Mouse (Mus musculus) left cerebral cortex, postnatal 10 days (tissue): Measurements from ENCODE around the gene Cxcr5. TPM values are rescaled to one million over a fixed set of nuclear protein-coding genes. Genes with fewer than 3 reads are reported as not detected.
A peak's percentile ranks its signal among the peaks of the same experiment; 100 is the strongest.

ENCODE experiments used
- DNase-seq, 2 experiments: peaks; one replicate each; pipeline ENCODE4 v3.0.0; 2021 to 2022; ENCODE audit warnings: low spot score in 2 of 2, mixed read lengths in 1 of 2; ENCODE audit errors: extremely low spot score in 1 of 2
- intact Hi-C: fragments of 180-260 bp; cut with DNase I; formaldehyde crosslinking; loops from one replicate; pipeline ENCODE4 v1.15.1; 2025
- total RNA-seq, 2 experiments: library from RNA; stranded (reverse); gene quantifications; 2 replicates each; pipeline ENCODE4 v1.2.3; 2021

Cxcr5 gene
- total RNA-seq, result not detected

DNA sequence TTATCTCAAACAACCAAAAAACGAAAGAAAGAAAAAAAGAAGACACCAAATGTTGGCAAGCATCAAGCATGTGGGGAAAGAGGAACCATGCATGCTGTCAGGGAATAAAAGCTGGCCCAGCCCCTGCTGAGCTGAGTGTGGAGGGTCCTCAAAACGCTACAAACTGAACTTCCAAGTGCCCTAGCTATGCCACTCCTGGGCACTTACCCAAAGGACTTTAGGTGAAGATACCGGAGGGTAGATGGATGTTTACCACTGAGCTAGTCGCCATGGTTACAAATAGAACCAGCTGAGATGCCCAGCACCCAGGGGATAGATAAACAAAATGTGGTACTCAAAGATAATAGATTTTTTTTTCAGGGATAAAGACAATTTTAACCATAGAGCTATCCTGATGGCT, at the start of gene Cxcr5:
TSS of gene Cxcr5 (minus strand) at position 281 of the 400 bp plus-strand sequence.
- intact Hi-C loops, result no loop called here
- no peak for DNase-seq

DNA sequence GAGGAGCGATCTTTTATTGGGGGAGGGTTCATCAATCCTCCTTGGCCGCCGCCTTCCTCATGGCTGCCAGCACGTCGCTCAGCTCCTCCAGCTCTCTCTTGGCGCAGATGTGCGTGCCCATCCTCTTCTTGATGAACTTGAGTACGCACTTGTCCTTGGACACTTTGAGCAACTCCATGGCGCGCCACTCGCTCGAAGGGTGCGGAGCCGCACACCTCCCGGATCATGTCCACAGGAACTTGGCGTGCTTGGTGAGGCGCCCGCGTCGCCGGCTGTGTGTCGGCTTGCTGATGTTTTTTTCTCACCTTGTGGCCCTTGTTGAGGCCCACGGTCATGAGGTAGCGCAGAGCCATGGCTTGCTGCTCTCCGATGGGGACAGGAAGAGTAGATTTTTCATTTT, 48.7 kb upstream of the Cxcr5 start:
- intact Hi-C loops, result no loop called here
- no peak for DNase-seq

DNA sequence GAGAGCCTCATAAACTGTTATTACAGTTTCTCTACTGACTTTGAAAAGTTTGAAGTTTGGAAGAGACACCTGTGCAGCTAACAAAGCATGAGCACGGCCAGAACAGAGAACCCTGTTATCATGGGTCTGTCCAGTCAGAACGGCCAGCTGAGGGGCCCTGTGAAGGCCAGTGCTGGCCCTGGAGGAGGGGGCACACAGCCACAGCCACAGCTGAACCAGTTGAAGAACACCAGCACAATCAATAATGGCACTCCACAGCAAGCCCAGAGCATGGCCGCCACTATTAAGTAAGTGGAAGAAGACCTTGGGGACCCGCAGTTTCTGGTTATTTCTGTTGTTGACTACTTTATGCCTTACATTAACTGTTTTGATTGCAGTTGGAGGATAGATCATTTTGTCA, 45.6 kb upstream of the Cxcr5 start:
- no peak for DNase-seq
- intact Hi-C loops, result no loop called here

DNA sequence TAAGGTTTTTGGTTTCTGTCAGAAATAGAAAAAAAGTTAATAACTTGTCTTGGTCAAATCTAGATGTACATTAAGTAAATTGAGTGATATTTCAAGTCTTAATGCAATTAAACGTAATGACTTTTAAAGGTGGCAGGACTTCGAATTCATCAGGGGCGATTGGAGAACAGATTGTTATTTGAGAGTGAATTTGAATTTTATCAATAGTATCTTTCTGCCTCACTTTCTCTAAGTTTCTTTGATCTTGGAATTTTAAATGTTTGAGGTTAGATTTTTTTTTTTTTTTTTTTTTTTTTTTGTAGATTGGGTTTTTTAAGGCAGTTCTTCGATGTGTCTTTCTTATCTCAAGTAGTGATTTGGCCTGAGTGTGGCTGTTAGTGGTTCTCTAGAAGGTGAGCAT, 45.0 kb upstream of the Cxcr5 start:
- intact Hi-C loops, result no loop called here
- DNase-seq, result no peak

DNA sequence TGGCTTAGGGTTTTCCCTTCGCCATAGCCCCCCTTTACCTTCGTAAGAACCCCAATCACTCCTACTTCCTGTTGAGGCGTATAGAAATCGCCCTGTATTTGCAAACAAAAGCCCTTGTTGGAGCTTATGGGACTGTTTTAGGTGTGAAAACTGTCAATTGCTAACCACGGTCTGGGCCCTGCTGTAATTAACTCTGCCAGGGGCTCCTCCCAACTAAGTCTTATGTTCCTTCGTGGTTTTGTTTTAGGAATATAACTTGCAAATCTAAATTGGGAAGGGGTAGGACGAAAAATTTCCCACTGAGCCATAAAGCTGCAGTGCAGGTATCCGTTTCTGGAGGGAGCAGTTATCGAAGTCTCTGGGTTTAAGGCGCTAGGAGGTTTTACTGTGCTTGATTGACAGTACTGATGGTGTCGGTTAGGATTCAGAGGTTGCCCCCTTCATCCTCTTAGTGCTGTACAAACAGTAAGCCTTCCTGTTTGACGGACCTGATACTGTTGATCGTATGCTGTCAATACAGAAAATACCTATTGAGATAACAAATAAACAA, 44.0 kb upstream of the Cxcr5 start:
- intact Hi-C loops, result no loop called here
- no peak for DNase-seq

DNA sequence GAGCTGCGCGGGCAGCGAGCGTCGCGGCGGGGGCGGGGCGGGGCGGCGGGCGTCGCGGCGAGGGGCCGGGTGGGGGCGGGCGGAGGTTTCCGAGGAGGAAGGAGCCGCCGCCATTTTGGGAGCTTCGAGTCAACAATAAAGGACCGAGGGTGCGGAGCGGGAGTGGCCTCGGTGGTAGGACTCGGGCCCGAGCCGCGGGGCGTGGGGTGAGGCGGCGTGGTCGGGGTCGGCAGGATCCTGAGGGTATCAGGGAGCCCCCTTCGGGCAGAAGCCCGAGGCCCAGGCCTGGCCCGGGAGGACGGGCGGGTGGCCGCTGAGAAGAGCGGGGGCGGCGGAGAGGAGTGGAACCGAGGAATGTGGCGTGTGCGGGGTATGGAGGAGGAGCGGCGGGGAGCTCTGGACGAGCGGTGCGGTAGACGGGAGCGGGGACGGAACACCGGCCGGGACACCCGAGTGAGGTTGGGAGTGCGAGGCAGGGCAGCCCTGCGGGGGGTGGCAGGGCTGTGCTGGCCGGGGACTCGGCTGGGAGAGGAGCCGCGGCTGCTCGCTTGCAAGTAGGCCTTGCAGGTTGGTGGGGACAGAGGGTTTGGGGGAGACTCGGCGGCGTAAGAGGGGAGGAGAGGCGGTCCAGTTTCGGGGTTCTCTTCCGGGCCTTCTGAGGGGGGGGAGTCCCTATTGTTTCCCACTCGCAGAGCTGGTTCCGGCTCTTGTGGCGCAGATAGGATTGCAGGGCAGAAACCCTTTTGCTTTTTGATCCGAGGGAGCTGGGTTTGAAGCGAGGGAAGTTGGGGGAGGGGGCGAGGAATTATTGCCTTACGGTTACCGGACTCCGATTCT, 43.3 kb upstream of the Cxcr5 start, which contains the start of gene Ddx6:
TSS of gene Ddx6 (plus strand) at position 114 of the 837 bp plus-strand sequence.
- intact Hi-C loops, result loop anchor here (5.0 kb wide), 2 partner anchors 78 to 98 kb away; no protein-coding TSS in a partner anchor
- peak; percentile 51 to 89 for DNase-seq

DNA sequence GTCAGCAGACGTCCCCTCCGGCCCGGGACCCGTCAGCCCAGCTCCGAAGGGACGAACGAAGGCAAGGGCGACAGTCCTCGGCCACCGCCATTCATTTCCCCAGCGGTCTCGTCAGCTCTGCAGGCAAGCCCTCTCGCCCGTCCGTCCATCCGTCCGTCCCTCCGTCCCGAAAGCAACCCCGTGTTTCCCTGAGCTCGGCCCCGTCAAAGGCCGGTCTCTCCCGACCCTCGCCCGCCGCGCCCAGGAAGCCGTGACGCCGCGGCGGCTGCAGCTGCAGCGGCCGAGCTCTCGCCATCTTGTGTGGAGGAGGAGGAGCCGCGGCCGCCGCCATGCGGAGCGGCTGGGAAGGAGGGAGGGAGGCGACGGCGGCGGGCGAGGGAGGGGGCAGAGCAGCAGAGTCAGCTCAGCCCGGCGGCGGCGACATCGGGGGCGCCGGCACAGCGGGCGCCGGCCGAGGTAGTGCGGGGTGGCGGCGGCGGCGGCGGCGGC, 42.7 kb upstream of the Cxcr5 start:
- peak; percentile 64 to 93 for DNase-seq

GRCm38 (mm10) chr9:44603454-44604289, 42.0 kb upstream of the Cxcr5 start:
- DNase-seq, result peak; percentile 63 to 71
- intact Hi-C loops, result loop anchor here (5.0 kb wide), 2 partner anchors 76 to 96 kb away; no protein-coding TSS in a partner anchor

More for the DNA sequence above, 42.7 kb upstream of the Cxcr5 start:
- intact Hi-C loops, result loop anchor here (5.0 kb wide), 2 partner anchors 77 to 97 kb away; no protein-coding TSS in a partner anchor

DNA sequence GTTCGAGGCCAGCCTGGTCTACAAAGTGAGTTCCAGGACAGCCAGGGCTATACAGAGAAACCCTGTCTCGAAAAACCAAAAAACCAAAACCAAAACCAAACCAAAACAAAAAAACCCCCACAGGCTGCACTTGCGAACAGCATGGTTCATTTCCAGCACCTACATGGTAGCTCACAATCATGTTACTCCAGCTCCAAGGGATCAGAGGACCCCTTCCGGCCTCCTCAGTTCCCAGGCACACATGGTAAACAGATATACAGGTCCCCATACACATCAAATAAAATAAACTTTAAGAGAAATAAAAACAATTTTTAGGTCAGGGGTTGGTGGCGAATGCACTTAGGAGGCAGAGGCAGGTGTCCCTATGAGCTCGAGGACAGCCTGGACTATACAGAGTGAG, 41.1 kb upstream of the Cxcr5 start:
- DNase-seq, result no peak
- intact Hi-C loops, result loop anchor here (5.0 kb wide), 2 partner anchors 75 to 95 kb away; no protein-coding TSS in a partner anchor

- intact Hi-C loops, result loop anchor here (5.0 kb wide), 2 partner anchors 74 to 94 kb away; no protein-coding TSS in a partner anchor
- no peak for DNase-seq
Observed at GRCm38 (mm10) chr9:44600801-44601200, 39.1 kb upstream of the Cxcr5 start.

DNA sequence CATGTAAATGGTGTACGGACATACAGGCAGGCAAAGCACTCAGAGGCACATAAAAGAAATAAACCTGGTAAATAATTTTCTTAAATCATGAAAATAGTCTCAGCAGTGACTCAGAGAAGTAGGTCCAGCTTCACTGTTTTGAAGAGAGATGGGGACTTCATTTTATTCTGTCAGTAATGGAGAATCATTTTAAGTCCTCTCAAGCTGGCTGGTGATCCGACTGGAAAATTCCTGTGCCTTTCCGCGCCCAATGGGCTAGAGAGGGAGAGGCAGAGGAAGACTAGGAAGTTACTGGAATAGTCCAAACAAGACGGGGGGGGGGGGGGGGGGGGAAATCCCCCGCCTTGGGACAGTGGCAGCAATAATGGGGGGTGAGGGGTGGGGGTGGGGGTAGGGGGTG, 37.9 kb upstream of the Cxcr5 start:
- DNase-seq, result no peak
- intact Hi-C loops, result loop anchor here (5.0 kb wide), 2 partner anchors 72 to 92 kb away; no protein-coding TSS in a partner anchor

DNA sequence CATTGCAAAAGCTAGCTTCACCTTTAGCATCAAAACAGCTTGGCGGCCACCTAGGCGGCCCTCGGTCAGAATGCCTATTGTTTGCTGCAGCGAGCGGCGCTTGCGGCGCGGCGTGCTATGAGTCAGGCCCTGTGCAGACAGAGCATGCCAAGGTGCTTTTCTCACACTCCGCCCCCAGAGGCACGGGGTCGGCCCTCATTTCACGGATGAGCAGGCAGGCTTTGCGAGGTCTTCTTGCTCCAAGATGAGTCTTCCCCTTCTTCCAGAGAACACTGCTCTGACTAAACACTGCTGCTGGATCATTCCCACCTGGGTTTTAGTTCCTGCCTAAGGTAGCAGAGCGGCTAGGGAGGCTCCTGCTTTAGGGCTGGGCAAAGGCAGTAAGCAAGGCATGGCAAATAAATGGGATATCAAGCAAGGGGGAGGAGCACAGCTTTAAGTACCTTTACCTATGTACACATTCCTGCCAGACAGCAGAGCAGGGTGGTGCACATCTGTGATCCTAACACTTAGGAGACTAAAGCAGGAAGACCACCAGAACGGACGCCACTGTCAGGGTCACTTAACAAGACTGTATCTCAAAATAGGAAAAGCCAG, 37.3 kb upstream of the Cxcr5 start:
- intact Hi-C loops, result no loop called here
- no peak for DNase-seq

DNA sequence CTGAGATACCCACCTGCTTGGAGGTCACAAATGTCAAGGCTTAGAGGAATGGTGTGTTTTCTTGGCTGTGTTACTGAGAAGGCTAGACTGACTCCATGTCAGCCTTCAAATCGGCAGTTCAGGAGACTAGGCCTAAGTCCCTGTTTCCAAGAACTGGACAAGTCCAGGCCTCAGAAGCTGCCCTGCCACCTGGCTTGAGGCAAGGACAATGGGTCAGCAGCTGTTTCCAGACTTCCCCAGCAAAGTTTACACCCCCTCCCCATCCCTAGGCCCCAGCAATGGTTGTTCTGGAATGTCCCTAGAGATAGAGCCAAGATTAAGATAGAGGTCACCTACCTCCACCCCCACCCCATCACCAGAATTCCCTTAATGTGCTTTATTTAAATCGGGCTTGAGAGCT, 36.1 kb upstream of the Cxcr5 start:
- intact Hi-C loops, result no loop called here
- no peak for DNase-seq

DNA sequence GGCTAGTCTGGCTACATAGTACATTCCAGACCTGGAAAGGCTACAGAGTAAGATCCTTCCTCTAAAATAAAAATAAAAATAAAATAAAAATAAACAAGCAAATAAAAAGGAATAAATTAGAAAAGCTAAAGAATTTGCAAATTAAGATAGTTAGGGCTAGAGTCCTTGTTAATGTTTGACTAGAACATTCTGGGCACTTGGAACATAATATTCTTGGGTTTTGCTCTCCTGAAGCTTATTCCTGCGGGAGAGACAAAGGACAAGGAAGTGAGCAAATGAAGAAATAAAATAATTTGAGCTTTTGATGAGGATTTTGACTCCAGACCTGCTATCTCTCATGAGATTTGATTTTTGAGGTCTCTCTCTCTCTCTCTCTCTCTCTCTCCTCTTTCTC, 33.9 kb upstream of the Cxcr5 start:
- DNase-seq, result no peak
- intact Hi-C loops, result no loop called here

DNA sequence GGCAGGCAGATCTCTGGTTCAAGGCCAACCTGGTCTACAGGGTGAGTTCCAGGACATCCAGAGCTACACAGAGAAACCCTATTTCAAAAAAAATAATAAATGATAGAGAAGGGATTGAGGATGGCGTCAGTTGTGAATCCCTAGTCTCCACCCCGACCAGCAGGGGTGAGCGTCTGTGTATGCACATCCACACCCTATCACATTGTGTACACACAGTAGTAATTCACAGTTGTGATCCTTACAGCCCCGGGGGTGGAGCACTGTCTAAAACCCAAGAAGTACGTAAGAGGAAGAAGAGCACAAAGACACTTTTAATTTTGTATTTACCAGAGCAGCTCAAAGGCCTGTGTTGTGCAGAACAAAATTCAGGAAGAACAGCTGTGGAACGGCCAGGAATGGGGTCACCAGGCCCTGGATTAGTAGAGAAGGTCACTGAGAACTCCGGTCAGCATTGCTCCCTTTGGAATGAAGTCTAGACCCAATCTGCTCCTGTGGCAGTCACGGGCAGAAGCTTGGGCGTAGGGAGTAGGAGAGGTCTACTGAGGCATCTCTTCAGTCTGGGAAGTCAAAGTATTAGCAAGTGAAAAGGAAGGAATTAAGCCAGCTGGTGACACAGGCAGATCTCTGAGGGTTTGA, 33.3 kb upstream of the Cxcr5 start:
- intact Hi-C loops, result no loop called here
- no peak for DNase-seq

- intact Hi-C loops, result no loop called here
- no peak for DNase-seq
Observed at GRCm38 (mm10) chr9:44593886-44594285, 32.2 kb upstream of the Cxcr5 start.

GRCm38 (mm10) chr9:44593221-44593620, 31.5 kb upstream of the Cxcr5 start:
- intact Hi-C loops, result no loop called here
- no peak for DNase-seq

DNA sequence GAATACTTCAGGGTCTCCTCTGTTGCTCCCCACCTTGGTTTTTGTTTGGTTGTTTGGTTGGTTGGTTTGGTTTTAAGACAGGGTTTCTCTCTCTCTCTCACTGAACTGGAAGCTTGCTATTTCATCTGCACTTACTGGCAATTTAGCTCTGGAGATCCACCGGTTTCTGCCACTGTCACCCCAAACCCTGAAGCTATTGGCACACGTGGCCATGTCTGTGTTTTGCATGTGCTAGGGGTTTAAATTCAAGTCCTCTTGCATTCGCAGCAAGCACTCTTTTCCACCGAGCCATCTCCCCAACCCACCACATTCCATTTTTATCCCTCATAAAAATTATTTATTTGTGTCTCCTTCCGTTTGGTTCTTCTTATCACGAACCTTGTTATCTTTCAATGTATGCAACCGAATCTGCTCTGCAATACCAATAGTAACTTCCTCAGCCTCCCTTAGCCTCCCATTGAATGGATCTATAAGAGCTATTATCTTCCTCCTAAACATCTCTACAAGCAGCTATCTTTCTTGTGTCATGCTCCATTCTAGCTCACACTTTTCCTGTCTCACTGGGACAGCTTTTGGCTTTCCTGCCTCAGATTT, 30.0 kb upstream of the Cxcr5 start:
- intact Hi-C loops, result no loop called here

More for the DNA sequence above, 30.0 kb upstream of the Cxcr5 start:
- no peak for DNase-seq
